Mouse (Mus musculus) heart, embryonic 12.5 days (tissue): ENCODE measurements around the gene Gm7073. TPM values are rescaled to one million over a fixed set of nuclear protein-coding genes. Genes with fewer than 3 reads are reported as not detected.

Experiments used
- ATAC-seq: fragments of 200-750 bp; cut with Nextera tagmentation; 2 replicates; pipeline ENCODE4 v1.8.0; 2017; ENCODE audit warnings: moderate TSS enrichment, moderate library complexity; ENCODE audit not compliant: insufficient number of reproducible peaks, low FRiP score
- H3K27ac ChIP-seq: fragments of 300-500 bp; sonication (generic); 2 replicates; pipeline ENCODE4 v1.5.1; 2016; ENCODE audit warnings: mild to moderate bottlenecking, moderate library complexity; ENCODE audit not compliant: poor library complexity, severe bottlenecking
- H3K27me3 ChIP-seq: fragments of 300-500 bp; sonication (generic); replicated peaks from 2 replicates; pipeline ENCODE4 v1.6.1; 2016; ENCODE audit warnings: mild to moderate bottlenecking, moderate library complexity
- H3K36me3 ChIP-seq: fragments of 300-500 bp; sonication (generic); 2 replicates; pipeline ENCODE4 v1.6.1; 2016; ENCODE audit warnings: mild to moderate bottlenecking, moderate library complexity
- H3K4me1 ChIP-seq: fragments of 300-500 bp; sonication (generic); replicated peaks from 2 replicates; pipeline ENCODE4 v1.6.1; 2016; ENCODE audit warnings: mild to moderate bottlenecking
- H3K4me2 ChIP-seq: fragments of 300-500 bp; sonication (generic); 2 replicates; pipeline ENCODE4 v1.6.1; 2016; ENCODE audit warnings: mild to moderate bottlenecking, moderate library complexity
- H3K4me3 ChIP-seq: fragments of 300-500 bp; sonication (generic); 2 replicates; pipeline ENCODE4 v1.5.1; 2016; ENCODE audit warnings: mild to moderate bottlenecking
- H3K9ac ChIP-seq: fragments of 300-500 bp; sonication (generic); 2 replicates; pipeline ENCODE4 v1.6.1; 2016; ENCODE audit warnings: mild to moderate bottlenecking, moderate library complexity
- H3K9me3 ChIP-seq: fragments of 300-500 bp; sonication (generic); replicated peaks from 2 replicates; pipeline ENCODE4 v1.6.1; 2016; ENCODE audit warnings: mild to moderate bottlenecking, moderate library complexity
- WGBS: fragments of 180-500 bp; shearing (Covaris S2); methylation state at CpG from one replicate; pipeline ENCODE4 v1.1.7; 2016; 5-methylcytosine and 5-hydroxymethylcytosine counted together
- polyA plus RNA-seq: library from polyadenylated mRNA; unstranded; fragments of >200 nt; fragmentation: Nextera tagmentation; extraction: Ambion mirVana; gene quantifications from 2 replicates; pipeline ENCODE4 v1.2.1, GENCODE M21; 2016

Gm7073 gene
- polyA plus RNA-seq: not detected in 2 replicates

- Histone ChIP-seq H3K4me3 (no peak within 1 kb of the TSS), H3K4me1 (no peaks in the 10 kb centered on the region), H3K27me3 (no peaks in the 10 kb centered on the region), H3K4me2 (no peak within 1 kb of the TSS), H3K36me3 (no peaks in the 10 kb centered on the region), H3K9me3 (no peaks in the 10 kb centered on the region), H3K9ac (no peak within 1 kb of the TSS), H3K27ac (no peak within 1 kb of the TSS)
- no peak for ATAC-seq
Measured at GRCm38 (mm10) chrX:60539149-60539548, at the start of gene Gm7073. Gene Gm7073, minus strand, starts transcription at chrX:60539249.

- H3K9ac ChIP-seq: no peak overlapping the region
- 20% methylated on average over 1 of the region's 1 CpGs for WGBS
- H3K27ac ChIP-seq: no peak overlapping the region
- H3K9me3 ChIP-seq: no peaks in the 10 kb centered on the region
- no peaks in the 10 kb centered on the region for H3K36me3 ChIP-seq
- H3K4me2 ChIP-seq: no peak overlapping the region
- H3K4me1 ChIP-seq: no peaks in the 10 kb centered on the region
- H3K4me3 ChIP-seq: no peak overlapping the region
- no peaks in the 10 kb centered on the region for H3K27me3 ChIP-seq
- ATAC-seq: no peak
Measured at GRCm38 (mm10) chrX:60570539-60570938, 31.5 kb upstream of the Gm7073 start.

DNA sequence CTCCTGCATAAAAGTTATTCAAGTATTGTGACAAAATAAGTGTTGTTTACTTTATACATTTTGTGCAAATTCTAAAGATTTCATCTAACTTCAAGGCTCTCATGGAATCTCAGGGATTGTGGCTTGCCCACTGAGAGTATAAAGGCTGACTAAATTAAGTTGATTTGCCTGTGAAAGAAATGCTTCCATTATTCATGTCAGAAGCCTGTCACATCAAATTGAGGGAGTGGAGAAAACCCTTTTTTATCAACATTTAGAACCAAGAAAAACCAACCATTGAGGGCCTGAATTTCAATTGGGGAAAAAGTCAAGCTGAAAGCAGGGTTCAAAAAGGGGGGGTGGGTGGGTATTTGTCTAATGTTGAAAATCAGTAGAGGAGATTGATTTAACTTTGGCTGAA lies 30.0 kb upstream of the Gm7073 start:
- Histone ChIP-seq H3K4me3 (no peak overlapping the region), H3K27ac (no peak overlapping the region), H3K4me2 (no peak overlapping the region), H3K9me3 (no peaks in the 10 kb centered on the region), H3K27me3 (no peaks in the 10 kb centered on the region), H3K9ac (no peak overlapping the region), H3K4me1 (no peaks in the 10 kb centered on the region), H3K36me3 (no peaks in the 10 kb centered on the region)
- no peak for ATAC-seq

- no peak for ATAC-seq
- Histone ChIP-seq H3K27me3 (no peaks in the 10 kb centered on the region), H3K9ac (no peak overlapping the region), H3K27ac (no peak overlapping the region), H3K9me3 (no peaks in the 10 kb centered on the region), H3K4me2 (no peak overlapping the region), H3K4me1 (no peaks in the 10 kb centered on the region), H3K4me3 (no peak overlapping the region), H3K36me3 (no peaks in the 10 kb centered on the region)
- WGBS: 62% methylated on average over 4 of the region's 4 CpGs
Measured at GRCm38 (mm10) chrX:60555242-60555641, 16.2 kb upstream of the Gm7073 start.

DNA sequence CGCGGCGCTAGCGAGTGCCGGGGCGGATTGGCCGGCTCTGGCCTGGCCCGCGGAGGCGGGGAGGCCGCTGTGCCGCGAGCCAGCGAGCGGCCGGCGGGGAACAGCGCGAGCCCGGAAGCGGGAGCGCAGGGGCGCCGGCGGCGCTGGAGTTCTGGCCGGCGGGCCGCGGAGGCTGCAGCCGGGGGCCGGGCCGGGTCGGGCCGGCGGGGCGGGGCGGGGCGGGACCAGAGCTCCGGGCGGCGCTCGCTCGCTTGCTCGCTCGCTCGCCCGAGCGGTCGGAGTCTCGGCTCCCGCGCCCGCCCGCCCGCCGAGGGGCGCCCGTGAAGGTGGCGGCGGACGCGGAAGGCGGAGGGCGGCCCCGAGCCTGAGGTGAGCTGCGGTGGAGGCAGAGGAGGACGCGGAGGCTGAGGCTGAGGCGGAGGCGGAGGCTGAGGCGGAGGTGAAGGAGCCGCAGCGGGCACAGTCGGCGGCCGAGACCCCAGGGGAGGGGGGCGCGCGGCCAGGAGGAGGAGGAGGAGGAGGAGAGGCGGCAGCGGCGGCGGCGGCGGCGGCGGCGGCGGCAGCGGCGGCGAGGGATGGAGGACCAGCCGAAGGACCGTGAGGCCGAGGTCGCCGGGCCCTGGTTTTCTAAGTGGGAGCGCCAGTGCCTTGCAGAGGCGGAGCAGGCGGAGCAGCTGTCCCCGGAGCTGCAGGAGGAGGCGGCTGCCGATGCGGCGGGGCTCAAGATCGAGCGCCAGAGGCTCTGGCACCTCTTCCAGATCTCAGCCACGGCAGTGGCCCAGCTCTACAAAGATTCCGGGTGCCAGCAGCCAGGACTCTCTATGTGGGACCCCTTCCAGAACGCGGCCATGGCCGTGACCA lies 8.6 kb upstream of the Gm7073 start:
- H3K4me3 ChIP-seq: peak overlapping the region; percentile 68
- H3K4me2 ChIP-seq: peak overlapping the region; percentile 73
- 0 out of 2 replicates have a peak, but pooled peaks cover 4% of the 10 kb centered on the region for H3K9me3 ChIP-seq
- WGBS: 28% methylated on average over 75 of the region's 113 CpGs
- peak; percentile 71 for ATAC-seq
- peaks cover 19% of the 10 kb centered on the region for H3K27me3 ChIP-seq
- H3K9ac ChIP-seq: peak overlapping the region; percentile 67
- no peaks in the 10 kb centered on the region for H3K36me3 ChIP-seq
- H3K27ac ChIP-seq: no peak overlapping the region
- H3K4me1 ChIP-seq: no peaks in the 10 kb centered on the region

- Histone ChIP-seq H3K9me3 (0 out of 2 replicates have a peak, but pooled peaks cover 4% of the 10 kb centered on the region), H3K27me3 (peaks cover 19% of the 10 kb centered on the region), H3K4me2 (peak overlapping the region; percentile 73), H3K4me3 (peak overlapping the region; percentile 68), H3K36me3 (no peaks in the 10 kb centered on the region), H3K27ac (no peak overlapping the region), H3K9ac (peak overlapping the region; percentile 67; the same call in 1 of the 2 replicates), H3K4me1 (no peaks in the 10 kb centered on the region)
- WGBS: 13% methylated on average over 16 of the region's 16 CpGs
- ATAC-seq: no peak
Measured at GRCm38 (mm10) chrX:60547098-60547443, 8.0 kb upstream of the Gm7073 start.

GRCm38 (mm10) chrX:60545906-60546305 lies 6.9 kb upstream of the Gm7073 start:
- Histone ChIP-seq H3K4me3 (no peak overlapping the region), H3K4me2 (no peak overlapping the region), H3K4me1 (no peaks in the 10 kb centered on the region), H3K9ac (no peak overlapping the region), H3K36me3 (no peaks in the 10 kb centered on the region), H3K27ac (no peak overlapping the region), H3K9me3 (0 out of 2 replicates have a peak, but pooled peaks cover 4% of the 10 kb centered on the region), H3K27me3 (peaks cover 19% of the 10 kb centered on the region)
- no peak for ATAC-seq
- WGBS: 45% methylated on average over 3 of the region's 3 CpGs

GRCm38 (mm10) chrX:60545444-60545843 lies 6.4 kb upstream of the Gm7073 start:
- WGBS: 36% methylated on average over 1 of the region's 1 CpGs
- Histone ChIP-seq H3K9me3 (0 out of 2 replicates have a peak, but pooled peaks cover 4% of the 10 kb centered on the region), H3K4me3 (no peak overlapping the region), H3K27me3 (peaks cover 19% of the 10 kb centered on the region), H3K4me1 (no peaks in the 10 kb centered on the region), H3K27ac (no peak overlapping the region), H3K9ac (no peak overlapping the region), H3K36me3 (no peaks in the 10 kb centered on the region), H3K4me2 (no peak overlapping the region)
- ATAC-seq: no peak

DNA sequence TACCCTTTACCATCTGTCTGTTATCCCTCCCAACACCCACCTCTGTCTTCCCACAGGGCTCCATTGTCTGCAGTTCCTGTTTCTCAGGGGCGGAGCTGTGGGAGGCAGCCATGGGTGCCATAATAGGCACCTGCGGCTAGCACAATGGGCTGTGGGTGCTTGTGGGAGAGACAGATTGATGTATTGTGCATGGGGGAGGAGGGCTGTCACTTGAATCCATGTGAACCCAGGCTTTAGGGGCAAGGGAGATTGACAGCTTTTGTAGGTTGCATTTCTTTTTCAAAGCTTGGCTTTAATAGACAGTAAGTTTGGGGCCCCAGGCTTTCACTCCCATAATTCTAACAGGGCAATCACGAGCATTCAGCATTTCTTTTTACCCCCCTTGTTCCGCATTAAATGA lies 5.0 kb upstream of the Gm7073 start:
- H3K9me3 ChIP-seq: 0 out of 2 replicates have a peak, but pooled peaks cover 4% of the 10 kb centered on the region
- WGBS: 49% methylated on average over 4 of the region's 4 CpGs
- no peak for ATAC-seq

DNA sequence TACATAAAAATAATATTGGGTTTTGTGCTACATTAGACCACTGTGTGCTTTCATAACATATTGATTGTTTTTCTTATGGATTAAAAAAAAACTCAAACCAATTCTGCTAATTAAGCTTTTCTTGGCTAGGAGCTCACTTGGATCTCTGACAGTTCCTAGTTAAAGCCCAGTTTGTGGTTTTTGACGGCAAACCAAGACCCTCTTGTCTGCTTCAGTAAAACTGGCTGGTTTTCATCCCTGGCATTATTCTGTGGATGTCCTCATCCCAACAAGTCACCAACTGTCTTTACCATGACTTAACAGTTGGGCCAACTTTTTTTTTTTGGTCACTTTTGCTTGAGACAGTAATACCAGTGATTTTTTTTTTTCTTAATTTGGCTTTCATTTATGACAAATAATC lies 3.9 kb upstream of the Gm7073 start:
- H3K9me3 ChIP-seq: 0 out of 2 replicates have a peak, but pooled peaks cover 4% of the 10 kb centered on the region
- H3K9ac ChIP-seq: no peak overlapping the region
- H3K4me3 ChIP-seq: no peak overlapping the region
- no peak for ATAC-seq
- 55% methylated on average over 1 of the region's 1 CpGs for WGBS
- no peak overlapping the region for H3K4me2 ChIP-seq
- H3K27me3 ChIP-seq: peaks cover 7% of the 10 kb centered on the region; the same call in 1 of the 2 replicates
- no peak overlapping the region for H3K27ac ChIP-seq
- no peaks in the 10 kb centered on the region for H3K4me1 ChIP-seq
- no peaks in the 10 kb centered on the region for H3K36me3 ChIP-seq

More for the DNA sequence above, 5.0 kb upstream of the Gm7073 start:
- peaks cover 15% of the 10 kb centered on the region for H3K27me3 ChIP-seq
- H3K9ac ChIP-seq: no peak overlapping the region
- H3K4me2 ChIP-seq: no peak overlapping the region
- no peaks in the 10 kb centered on the region for H3K4me1 ChIP-seq
- H3K27ac ChIP-seq: no peak overlapping the region
- no peak overlapping the region for H3K4me3 ChIP-seq
- H3K36me3 ChIP-seq: no peaks in the 10 kb centered on the region

DNA sequence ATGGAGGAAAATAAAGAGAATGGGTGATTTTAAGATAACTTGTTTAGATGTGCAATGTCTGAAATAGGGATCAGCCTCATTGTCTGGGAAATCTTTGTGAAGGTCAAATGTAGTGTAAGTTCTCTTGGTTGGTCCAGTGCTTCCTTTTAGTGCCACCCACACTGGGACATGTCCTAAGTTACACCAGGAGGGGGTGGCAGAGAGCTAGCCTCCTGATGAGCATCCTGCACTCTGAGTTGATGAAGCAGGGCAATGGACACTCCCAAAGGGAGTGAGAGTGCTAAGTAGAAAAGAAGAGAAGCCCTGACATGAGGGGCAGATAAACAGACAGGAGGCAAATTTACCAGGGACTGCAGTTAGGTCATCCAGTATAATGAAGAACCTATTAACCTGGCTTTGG lies 35.1 kb downstream of the Gm7073 start:
- ATAC-seq: no peak
- no peaks in the 10 kb centered on the region for H3K27me3 ChIP-seq
- H3K4me1 ChIP-seq: no peaks in the 10 kb centered on the region
- H3K4me2 ChIP-seq: no peak overlapping the region
- no peak overlapping the region for H3K9ac ChIP-seq
- H3K27ac ChIP-seq: no peak overlapping the region
- no peaks in the 10 kb centered on the region for H3K36me3 ChIP-seq
- H3K9me3 ChIP-seq: no peaks in the 10 kb centered on the region
- H3K4me3 ChIP-seq: no peak overlapping the region

GRCm38 (mm10) chrX:60497750-60498149 lies 41.3 kb downstream of the Gm7073 start:
- 78% methylated on average over 1 of the region's 1 CpGs for WGBS
- Histone ChIP-seq H3K4me1 (no peaks in the 10 kb centered on the region), H3K27me3 (no peaks in the 10 kb centered on the region), H3K36me3 (no peaks in the 10 kb centered on the region), H3K9me3 (no peaks in the 10 kb centered on the region), H3K4me3 (no peak overlapping the region), H3K27ac (no peak overlapping the region), H3K4me2 (no peak overlapping the region), H3K9ac (no peak overlapping the region)
- no peak for ATAC-seq
